Mouse (Mus musculus): ENCODE measurements around the gene Snw1. TPM values are rescaled to one million over a fixed set of nuclear protein-coding genes. Genes with fewer than 3 reads are reported as not detected.

The Snw1 gene
- polyA plus RNA-seq, 1 experiment from 2014 or later: 121 TPM

GRCm38 (mm10) chr12:87470263-87471136, 1.6 kb downstream of the Snw1 start:
- Histone ChIP-seq H3K9ac (ENCODE audit: low read depth, low read length) (peak overlapping the region; percentile 97), H3K4me2 (peak overlapping the region; percentile 77), H3K27me3 (replicated peaks; ENCODE audit: control insufficient read depth, insufficient read depth, low read length) (no peaks in the 10 kb centered on the region; the same call in 1 of the 2 replicates), H3K36me3 (ENCODE audit: control insufficient read depth, insufficient read depth, low read length) (peaks cover 9% of the 10 kb centered on the region), H3K9me3 (ENCODE audit: control insufficient read depth, low read length) (no peaks in the 10 kb centered on the region), H3K4me3 (ENCODE audit: low read depth, low read length) (peak overlapping the region; percentile 89), H3K27ac (ENCODE audit: low read depth, low read length) (no peak overlapping the region), H3K4me1 (replicated peaks; ENCODE audit: control insufficient read depth, insufficient read depth, low read length) (peaks cover 9% of the 10 kb centered on the region)
- no peak for ATAC-seq (replicated peaks; ENCODE audit: low FRiP score)
- DNase-seq (ENCODE audit: low spot score): no peak
- 45% methylated on average over 7 of the region's 7 CpGs for WGBS

GRCm38 (mm10) chr12:87464678-87465297, 7.3 kb downstream of the Snw1 start:
- Histone ChIP-seq H3K36me3 (ENCODE audit: control insufficient read depth, insufficient read depth, low read length) (peaks cover 39% of the 10 kb centered on the region), H3K4me1 (replicated peaks; ENCODE audit: control insufficient read depth, insufficient read depth, low read length) (peaks cover 8% of the 10 kb centered on the region), H3K27ac (ENCODE audit: low read depth, low read length) (no peak overlapping the region), H3K4me3 (ENCODE audit: low read depth, low read length) (no peak overlapping the region), H3K27me3 (replicated peaks; ENCODE audit: control insufficient read depth, insufficient read depth, low read length) (no peaks in the 10 kb centered on the region), H3K9ac (ENCODE audit: low read depth, low read length) (no peak overlapping the region), H3K4me2 (no peak overlapping the region), H3K9me3 (ENCODE audit: control insufficient read depth, low read length) (no peaks in the 10 kb centered on the region)
- DNase-seq (ENCODE audit: low spot score) (no peak), ATAC-seq (replicated peaks; ENCODE audit: low FRiP score) (peak; percentile 88)
- 74% methylated on average over 6 of the region's 6 CpGs for WGBS

- DNase-seq (ENCODE audit: low spot score) (no peak), ATAC-seq (replicated peaks; ENCODE audit: low FRiP score) (no peak)
- Histone ChIP-seq H3K9me3 (ENCODE audit: control insufficient read depth, low read length) (no peaks in the 10 kb centered on the region), H3K27ac (ENCODE audit: low read depth, low read length) (no peak overlapping the region), H3K36me3 (ENCODE audit: control insufficient read depth, insufficient read depth, low read length) (peaks cover 42% of the 10 kb centered on the region; the same call in 1 of the 2 replicates), H3K9ac (ENCODE audit: low read depth, low read length) (no peak overlapping the region), H3K4me3 (ENCODE audit: low read depth, low read length) (no peak overlapping the region), H3K27me3 (replicated peaks; ENCODE audit: control insufficient read depth, insufficient read depth, low read length) (no peaks in the 10 kb centered on the region), H3K4me1 (replicated peaks; ENCODE audit: control insufficient read depth, insufficient read depth, low read length) (peaks cover 6% of the 10 kb centered on the region), H3K4me2 (no peak overlapping the region)
- WGBS: 85% methylated on average over 9 of the region's 9 CpGs
Measured at GRCm38 (mm10) chr12:87449456-87449855, 22.6 kb downstream of the Snw1 start.

DNA sequence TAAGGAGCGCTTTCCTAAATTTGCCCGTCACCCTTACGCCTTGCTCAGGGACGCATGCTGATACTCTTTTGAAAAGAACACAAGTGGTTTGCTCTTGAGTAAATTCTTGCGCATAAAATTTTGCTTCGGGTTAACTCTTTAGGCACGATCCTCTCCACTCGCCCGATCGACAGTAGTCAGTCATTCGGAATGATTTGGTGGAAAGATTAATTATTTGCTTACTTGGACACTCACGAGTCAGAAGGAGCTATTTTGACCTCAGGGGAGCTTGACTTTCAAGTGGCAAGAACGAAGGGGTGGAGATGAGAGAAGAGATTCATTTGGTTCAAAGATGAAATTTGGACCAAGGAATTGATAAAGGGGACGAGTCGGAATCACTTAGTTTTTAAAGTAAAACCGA, 27.9 kb downstream of the Snw1 start:
- H3K4me2 ChIP-seq: peak overlapping the region; percentile 81
- H3K9me3 ChIP-seq (ENCODE audit: control insufficient read depth, low read length): no peaks in the 10 kb centered on the region
- H3K4me1 ChIP-seq (replicated peaks; ENCODE audit: control insufficient read depth, insufficient read depth, low read length): peaks cover 12% of the 10 kb centered on the region
- no peak for ATAC-seq (replicated peaks; ENCODE audit: low FRiP score)
- peaks cover 24% of the 10 kb centered on the region for H3K36me3 ChIP-seq (ENCODE audit: control insufficient read depth, insufficient read depth, low read length)
- DNase-seq (ENCODE audit: low spot score): no peak
- no peaks in the 10 kb centered on the region for H3K27me3 ChIP-seq (replicated peaks; ENCODE audit: control insufficient read depth, insufficient read depth, low read length)
- no peak overlapping the region for H3K27ac ChIP-seq (ENCODE audit: low read depth, low read length)
- peak overlapping the region; percentile 91 for H3K4me3 ChIP-seq (ENCODE audit: low read depth, low read length)
- H3K9ac ChIP-seq (ENCODE audit: low read depth, low read length): peak overlapping the region; percentile 92
- WGBS: 1% methylated on average over 16 of the region's 16 CpGs

DNA sequence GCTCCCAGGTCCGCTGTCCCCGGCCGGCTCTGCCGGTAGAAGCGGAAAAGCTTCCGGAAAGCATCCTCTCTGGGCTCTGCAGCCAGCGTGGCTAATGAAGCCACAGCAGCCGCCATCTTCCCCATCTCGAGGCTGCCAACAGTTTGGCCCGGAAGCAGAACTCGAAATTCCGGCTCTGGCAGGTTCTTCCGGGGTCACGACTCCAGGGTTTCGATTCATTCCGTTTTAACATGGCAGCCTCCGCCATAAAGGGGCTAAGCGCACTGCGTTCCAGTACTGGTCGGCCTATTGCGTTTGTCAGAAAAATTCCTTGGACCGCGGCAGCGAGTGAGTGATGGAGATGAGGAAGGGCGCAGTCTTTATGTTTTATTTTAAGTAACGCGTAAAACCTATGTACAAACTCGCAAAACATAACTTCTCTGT, 28.4 kb downstream of the Snw1 start, which contains the start of the genes Slirp and Alkbh1:
Slirp (plus strand) TSS at position 197 of the 423 bp plus-strand sequence.
Alkbh1 (minus strand) TSS at position 318 of the 423 bp plus-strand sequence.
- peaks cover 24% of the 10 kb centered on the region for H3K36me3 ChIP-seq (ENCODE audit: control insufficient read depth, insufficient read depth, low read length)
- peak; percentile 89 for ATAC-seq (replicated peaks; ENCODE audit: low FRiP score)
- WGBS: under 1% methylated on average over 28 of the region's 28 CpGs

GRCm38 (mm10) chr12:87443115-87443699, 28.9 kb downstream of the Snw1 start:
- Histone ChIP-seq H3K27me3 (replicated peaks; ENCODE audit: control insufficient read depth, insufficient read depth, low read length) (no peaks in the 10 kb centered on the region), H3K4me3 (ENCODE audit: low read depth, low read length) (peak overlapping the region; percentile 91), H3K4me2 (peak overlapping the region; percentile 81), H3K36me3 (ENCODE audit: control insufficient read depth, insufficient read depth, low read length) (peaks cover 20% of the 10 kb centered on the region), H3K9me3 (ENCODE audit: control insufficient read depth, low read length) (no peaks in the 10 kb centered on the region), H3K27ac (ENCODE audit: low read depth, low read length) (peak overlapping the region; percentile 67), H3K9ac (ENCODE audit: low read depth, low read length) (peak overlapping the region; percentile 92), H3K4me1 (replicated peaks; ENCODE audit: control insufficient read depth, insufficient read depth, low read length) (peaks cover 12% of the 10 kb centered on the region)
- DNase-seq (ENCODE audit: low spot score) (no peak), ATAC-seq (replicated peaks; ENCODE audit: low FRiP score) (peak; percentile 71)
- WGBS: under 1% methylated on average over 33 of the region's 33 CpGs

More for the DNA sequence above, 28.4 kb downstream of the Snw1 start, which contains the start of the genes Slirp and Alkbh1:
- H3K4me3 ChIP-seq (ENCODE audit: low read depth, low read length): peak within 1 kb of the TSS; percentile 91
- no peaks in the 10 kb centered on the region for H3K27me3 ChIP-seq (replicated peaks; ENCODE audit: control insufficient read depth, insufficient read depth, low read length)
- H3K4me1 ChIP-seq (replicated peaks; ENCODE audit: control insufficient read depth, insufficient read depth, low read length): peaks cover 12% of the 10 kb centered on the region
- peak within 1 kb of the TSS; percentile 81 for H3K4me2 ChIP-seq
- no peaks in the 10 kb centered on the region for H3K9me3 ChIP-seq (ENCODE audit: control insufficient read depth, low read length)
- H3K27ac ChIP-seq (ENCODE audit: low read depth, low read length): peak within 1 kb of the TSS; percentile 67
- peak within 1 kb of the TSS; percentile 92 for H3K9ac ChIP-seq (ENCODE audit: low read depth, low read length)
- peak; percentile 89 for DNase-seq (ENCODE audit: low spot score)

GRCm38 (mm10) chr12:87442177-87443114, 29.6 kb downstream of the Snw1 start:
- Histone ChIP-seq H3K4me3 (ENCODE audit: low read depth, low read length) (peak overlapping the region; percentile 91), H3K9me3 (ENCODE audit: control insufficient read depth, low read length) (no peaks in the 10 kb centered on the region), H3K4me1 (replicated peaks; ENCODE audit: control insufficient read depth, insufficient read depth, low read length) (peaks cover 12% of the 10 kb centered on the region), H3K9ac (ENCODE audit: low read depth, low read length) (peak overlapping the region; percentile 92), H3K4me2 (peak overlapping the region; percentile 81), H3K27me3 (replicated peaks; ENCODE audit: control insufficient read depth, insufficient read depth, low read length) (no peaks in the 10 kb centered on the region), H3K36me3 (ENCODE audit: control insufficient read depth, insufficient read depth, low read length) (peaks cover 22% of the 10 kb centered on the region), H3K27ac (ENCODE audit: low read depth, low read length) (peak overlapping the region; percentile 67)
- WGBS: 18% methylated on average over 12 of the region's 12 CpGs
- ATAC-seq (replicated peaks; ENCODE audit: low FRiP score) (no peak), DNase-seq (ENCODE audit: low spot score) (peak; percentile 36)

DNA sequence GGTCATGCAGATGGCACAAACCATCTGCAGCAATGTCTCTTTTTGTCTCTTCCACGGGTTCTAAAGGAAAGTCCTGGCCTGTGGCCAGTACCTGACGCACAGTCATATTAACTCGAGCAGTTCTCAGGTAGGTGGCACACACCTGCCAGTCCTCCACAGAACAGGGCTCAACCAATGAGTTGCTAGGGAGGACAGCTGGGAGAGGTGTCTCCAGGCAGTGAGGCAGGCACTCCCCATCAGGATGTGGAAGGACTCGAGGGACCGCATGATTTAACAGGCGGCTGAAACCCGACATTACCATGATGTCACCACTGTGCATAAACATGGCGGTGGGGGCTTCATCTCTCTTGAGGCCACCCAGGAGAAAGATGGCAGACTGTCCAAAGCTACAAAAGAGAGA, 43.2 kb downstream of the Snw1 start:
- H3K4me3 ChIP-seq (ENCODE audit: low read depth, low read length): no peak overlapping the region
- ATAC-seq (replicated peaks; ENCODE audit: low FRiP score) (no peak), DNase-seq (ENCODE audit: low spot score) (no peak)
- H3K36me3 ChIP-seq (ENCODE audit: control insufficient read depth, insufficient read depth, low read length): peaks cover 53% of the 10 kb centered on the region
- H3K27me3 ChIP-seq (replicated peaks; ENCODE audit: control insufficient read depth, insufficient read depth, low read length): no peaks in the 10 kb centered on the region
- no peak overlapping the region for H3K27ac ChIP-seq (ENCODE audit: low read depth, low read length)
- H3K9ac ChIP-seq (ENCODE audit: low read depth, low read length): no peak overlapping the region
- H3K4me1 ChIP-seq (replicated peaks; ENCODE audit: control insufficient read depth, insufficient read depth, low read length): no peaks in the 10 kb centered on the region
- WGBS: 86% methylated on average over 8 of the region's 8 CpGs
- no peaks in the 10 kb centered on the region for H3K9me3 ChIP-seq (ENCODE audit: control insufficient read depth, low read length)
- H3K4me2 ChIP-seq: no peak overlapping the region
